ENCODE assay signal across 8 mouse cellular contexts in the genomic region with DNA sequence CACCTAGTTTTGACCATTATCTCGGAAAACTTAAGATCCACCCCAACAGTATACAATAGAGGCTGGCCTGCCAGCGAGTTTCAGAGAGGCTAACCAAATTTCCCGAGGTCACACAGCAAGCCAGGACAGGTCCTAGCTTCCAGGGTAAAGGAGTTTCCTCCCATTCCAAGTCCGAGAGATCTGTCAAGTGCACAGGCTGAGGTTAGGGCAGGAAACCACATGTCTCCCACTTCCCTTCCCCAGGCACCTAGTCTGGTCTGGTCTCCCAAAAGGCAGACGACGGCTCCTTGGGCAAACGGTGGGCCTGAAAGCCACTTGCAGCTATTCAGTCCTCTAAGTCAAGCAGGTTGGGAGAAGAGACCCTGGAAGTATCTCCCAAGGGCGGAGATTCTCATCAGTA. TPM values are rescaled to one million over a fixed set of nuclear protein-coding genes. Genes with fewer than 3 reads are reported as not detected.
DNase-seq lines count a peak whose midpoint lies in the region; ATAC-seq and TF ChIP-seq lines count a peak whose summit lies in the region.

No protein-coding gene starts in this region.

- peaks cover 3% of the 10 kb centered on the region for H3K79me2 ChIP-seq in heart, adult 2 months (replicated peaks; ENCODE audit: control insufficient read depth, insufficient read depth, low read length)

- TF ChIP-seq EP300 in heart, adult 2 months (IDR thresholded peaks at IDR 0.05; ENCODE audit: insufficient read depth, low read depth, low read length): no peak

- H3K27me3 ChIP-seq in heart, adult 2 months (ENCODE audit: control insufficient read depth, insufficient read depth, low read length): no peaks in the 10 kb centered on the region
- no peaks in the 10 kb centered on the region for H3K27me3 ChIP-seq in heart, embryonic 16.5 days (ENCODE audit: control insufficient read depth, insufficient read depth, low read length)
- no peaks in the 10 kb centered on the region for H3K27me3 ChIP-seq in limb, embryonic 12.5 days
- H3K27me3 ChIP-seq in neural tube, embryonic 14.5 days (ENCODE audit: control insufficient read depth, insufficient read depth, low read length): no peaks in the 10 kb centered on the region

- peak overlapping the region; percentile 96 for H3K27ac ChIP-seq in heart, adult 2 months
- H3K27ac ChIP-seq in heart, embryonic 16.5 days (ENCODE audit: low read length): peak overlapping the region; percentile 92
- peak overlapping the region; percentile 57; the same call in 1 of the 2 replicates for H3K27ac ChIP-seq in limb, embryonic 12.5 days
- no peak overlapping the region for H3K27ac ChIP-seq in neural tube, embryonic 14.5 days (ENCODE audit: low read depth, low read length)

- no peaks in the 10 kb centered on the region for H3K9me3 ChIP-seq in heart, embryonic 16.5 days (replicated peaks; ENCODE audit: control insufficient read depth, low read length)
- H3K9me3 ChIP-seq in limb, embryonic 12.5 days: no peaks in the 10 kb centered on the region
- H3K9me3 ChIP-seq in neural tube, embryonic 14.5 days (ENCODE audit: control insufficient read depth, low read length): no peaks in the 10 kb centered on the region

- 15% methylated on average over 8 of the region's 8 CpGs for WGBS in heart, adult 2 months
- WGBS in heart, embryonic 16.5 days: 46% methylated on average over 8 of the region's 8 CpGs
- WGBS in limb, embryonic 12.5 days: 51% methylated on average over 8 of the region's 8 CpGs
- 65% methylated on average over 8 of the region's 8 CpGs for WGBS in neural tube, embryonic 14.5 days

- H3K4me1 ChIP-seq in heart, adult 2 months (ENCODE audit: control insufficient read depth, insufficient read depth, low read length): no peaks in the 10 kb centered on the region; the same call in none of the 2 replicates
- peaks cover 33% of the 10 kb centered on the region for H3K4me1 ChIP-seq in heart, embryonic 16.5 days (ENCODE audit: control insufficient read depth, insufficient read depth, low read length)
- peaks cover 37% of the 10 kb centered on the region for H3K4me1 ChIP-seq in limb, embryonic 12.5 days (replicated peaks)
- peaks cover 26% of the 10 kb centered on the region; the same call in 1 of the 2 replicates for H3K4me1 ChIP-seq in neural tube, embryonic 14.5 days (ENCODE audit: control insufficient read depth, insufficient read depth, low read length)

- no peak for TF ChIP-seq POLR2A in heart, adult 2 months (IDR thresholded peaks at IDR 0.05; ENCODE audit: insufficient read depth, low read depth, low read length)

- peak; percentile 44 to 63 for DNase-seq in heart, adult 2 months
- DNase-seq in heart, postnatal 4 days: no peak
- no peak for DNase-seq in left cerebral cortex, postnatal 4 days
- DNase-seq in cerebellum, adult 9-10 months: no peak
- no peak for DNase-seq in cerebellum, adult 9-11 months

- peak overlapping the region; percentile 89 for H3K4me3 ChIP-seq in heart, adult 2 months
- H3K4me3 ChIP-seq in heart, embryonic 16.5 days (ENCODE audit: low read length): peak overlapping the region; percentile 86
- H3K4me3 ChIP-seq in limb, embryonic 12.5 days (replicated peaks): peak overlapping the region; percentile 82
- H3K4me3 ChIP-seq in neural tube, embryonic 14.5 days (ENCODE audit: low read depth, low read length): peak overlapping the region; percentile 77

- H3K9ac ChIP-seq in heart, adult 2 months (ENCODE audit: low read depth, low read length): peak overlapping the region; percentile 92
- H3K9ac ChIP-seq in heart, embryonic 16.5 days (ENCODE audit: low read length): peak overlapping the region; percentile 92
- H3K9ac ChIP-seq in limb, embryonic 12.5 days (replicated peaks): peak overlapping the region; percentile 53
- H3K9ac ChIP-seq in neural tube, embryonic 14.5 days (replicated peaks; ENCODE audit: low read depth, low read length): no peak overlapping the region

- H3K4me2 ChIP-seq in heart, embryonic 16.5 days (ENCODE audit: low read depth, low read length): peak overlapping the region; percentile 92
- H3K4me2 ChIP-seq in limb, embryonic 12.5 days: peak overlapping the region; percentile 65
- H3K4me2 ChIP-seq in neural tube, embryonic 14.5 days (ENCODE audit: low read depth, low read length): peak overlapping the region; percentile 63

- no peak for ATAC-seq in heart, embryonic 16.5 days (replicated peaks; ENCODE audit: extremely low read depth, insufficient read depth, low FRiP score)
- no peak for ATAC-seq in limb, embryonic 12.5 days (ENCODE audit: insufficient number of reproducible peaks, insufficient read depth, low FRiP score, low TSS enrichment, low read depth)
- ATAC-seq in neural tube, embryonic 14.5 days (ENCODE audit: low read depth): no peak

- H3K36me3 ChIP-seq in heart, adult 2 months (ENCODE audit: control insufficient read depth, insufficient read depth, low read length): peaks cover 4% of the 10 kb centered on the region; the same call in 1 of the 2 replicates
- H3K36me3 ChIP-seq in heart, embryonic 16.5 days (ENCODE audit: control insufficient read depth, insufficient read depth): no peaks in the 10 kb centered on the region
- peaks cover 18% of the 10 kb centered on the region for H3K36me3 ChIP-seq in limb, embryonic 12.5 days
- no peaks in the 10 kb centered on the region for H3K36me3 ChIP-seq in neural tube, embryonic 14.5 days (ENCODE audit: control insufficient read depth, insufficient read depth, low read length)

- intact Hi-C loops in heart, adult 2 months (cut with DNase I): loop anchor here (2.0 kb wide), 2 partner anchors 19 to 31 kb away; no protein-coding TSS in a partner anchor
- intact Hi-C loops in left cerebral cortex, postnatal 4 days (cut with DNase I): no loop called here

- no peak for TF ChIP-seq CTCF in heart, adult 2 months (IDR thresholded peaks at IDR 0.05)

RNA-seq across cellular contexts. Expression of a gene that starts 1.5 kb away (rescaled TPM):
- 100 to 1,000 TPM; 189 to 251 TPM for total RNA-seq in heart, adult 2 months (2021)
- 166 and 182 TPM in 2 replicates for polyA plus RNA-seq in heart, adult 2 months (2012; rRNA removed)
- total RNA-seq in heart, postnatal 4 days (2021): 10 to 100 TPM; 50.3 to 53.6 TPM
- 27.7 and 28.2 TPM in 2 replicates for polyA plus RNA-seq in heart, embryonic 16.5 days (2015; fragmentation: Nextera tagmentation; extraction: Ambion mirVana)
- polyA plus RNA-seq in limb, embryonic 12.5 days (2016; fragmentation: Nextera tagmentation; extraction: Ambion mirVana): 27.5 and 31.5 TPM in 2 replicates
- polyA plus RNA-seq in neural tube, embryonic 14.5 days (2014; fragmentation: Nextera tagmentation; extraction: Ambion mirVana): 11.0 and 14.4 TPM in 2 replicates
- 10 to 100 TPM; 15.0 to 16.6 TPM for total RNA-seq in left cerebral cortex, postnatal 4 days (2021)

RNA-seq across cellular contexts. Expression of a gene that starts 10.8 kb away (rescaled TPM):
- 100 to 1,000 TPM; 167 to 194 TPM for total RNA-seq in heart, adult 2 months (2021)
- polyA plus RNA-seq in heart, adult 2 months (2012; rRNA removed): 80.9 and 150 TPM in 2 replicates
- 100 to 1,000 TPM; 217 to 226 TPM for total RNA-seq in heart, postnatal 4 days (2021)
- polyA plus RNA-seq in heart, embryonic 16.5 days (2015; fragmentation: Nextera tagmentation; extraction: Ambion mirVana): 435 and 443 TPM in 2 replicates
- 484 and 497 TPM in 2 replicates for polyA plus RNA-seq in limb, embryonic 12.5 days (2016; fragmentation: Nextera tagmentation; extraction: Ambion mirVana)
- 368 and 376 TPM in 2 replicates for polyA plus RNA-seq in neural tube, embryonic 14.5 days (2014; fragmentation: Nextera tagmentation; extraction: Ambion mirVana)
- 100 to 1,000 TPM; 119 to 123 TPM for total RNA-seq in left cerebral cortex, postnatal 4 days (2021)

RNA-seq across cellular contexts. Expression of a gene that starts 23.0 kb away (rescaled TPM):
- 1 to 10 TPM; 6.2 to 7.5 TPM for total RNA-seq in heart, adult 2 months (2021)
- 5.3 and 7.7 TPM in 2 replicates for polyA plus RNA-seq in heart, adult 2 months (2012; rRNA removed)
- total RNA-seq in heart, postnatal 4 days (2021): 1 to 10 TPM; 7.8 to 8.5 TPM
- 8.4 and 8.7 TPM in 2 replicates for polyA plus RNA-seq in heart, embryonic 16.5 days (2015; fragmentation: Nextera tagmentation; extraction: Ambion mirVana)
- polyA plus RNA-seq in limb, embryonic 12.5 days (2016; fragmentation: Nextera tagmentation; extraction: Ambion mirVana): 18.5 and 19.9 TPM in 2 replicates
- 24.9 and 30.4 TPM in 2 replicates for polyA plus RNA-seq in neural tube, embryonic 14.5 days (2014; fragmentation: Nextera tagmentation; extraction: Ambion mirVana)
- 10 to 100 TPM; 27.5 to 30.8 TPM for total RNA-seq in left cerebral cortex, postnatal 4 days (2021)

RNA-seq across cellular contexts. Expression of a gene that starts 46.8 kb away (rescaled TPM):
- 10 to 100 TPM; 10.5 to 14.5 TPM for total RNA-seq in heart, adult 2 months (2021)
- 2.4 and 4.5 TPM in 2 replicates for polyA plus RNA-seq in heart, adult 2 months (2012; rRNA removed)
- 10 to 100 TPM; 19.3 to 23.5 TPM for total RNA-seq in heart, postnatal 4 days (2021)
- polyA plus RNA-seq in heart, embryonic 16.5 days (2015; fragmentation: Nextera tagmentation; extraction: Ambion mirVana): 23.2 and 24.1 TPM in 2 replicates
- polyA plus RNA-seq in limb, embryonic 12.5 days (2016; fragmentation: Nextera tagmentation; extraction: Ambion mirVana): 27.0 and 30.5 TPM in 2 replicates
- polyA plus RNA-seq in neural tube, embryonic 14.5 days (2014; fragmentation: Nextera tagmentation; extraction: Ambion mirVana): 8.9 and 12.0 TPM in 2 replicates
- total RNA-seq in left cerebral cortex, postnatal 4 days (2021): 10 to 100 TPM; 26.4 to 33.6 TPM

RNA-seq across cellular contexts. Expression of a gene that starts 49.2 kb away (rescaled TPM):
- total RNA-seq in heart, adult 2 months (2021): 10 to 100 TPM; 23.5 to 27.6 TPM
- polyA plus RNA-seq in heart, adult 2 months (2012; rRNA removed): 18.4 and 24.7 TPM in 2 replicates
- 10 to 100 TPM; 38.6 to 42.5 TPM for total RNA-seq in heart, postnatal 4 days (2021)
- polyA plus RNA-seq in heart, embryonic 16.5 days (2015; fragmentation: Nextera tagmentation; extraction: Ambion mirVana): 53.3 and 62.2 TPM in 2 replicates
- 71.2 and 74.7 TPM in 2 replicates for polyA plus RNA-seq in limb, embryonic 12.5 days (2016; fragmentation: Nextera tagmentation; extraction: Ambion mirVana)
- polyA plus RNA-seq in neural tube, embryonic 14.5 days (2014; fragmentation: Nextera tagmentation; extraction: Ambion mirVana): 67.8 and 78.8 TPM in 2 replicates
- total RNA-seq in left cerebral cortex, postnatal 4 days (2021): 10 to 100 TPM; 44.4 to 46.9 TPM

Comparison
In these comparisons a context has a peak if more than half of its experiments do, and no peak if none do; other contexts are left out.
1. DNase-seq: peak in heart, adult 2 months (2 of 2); none in heart, postnatal 4 days (single experiment), left cerebral cortex, postnatal 4 days (single experiment), cerebellum, adult 9-10 months (single experiment) and cerebellum, adult 9-11 months (single experiment).
2. Peak in every context shown above with its lines, with median percentiles within 50 percentile points of each other: H3K4me3 ChIP-seq and H3K4me2 ChIP-seq.